Mouse (Mus musculus) bone marrow macrophage, adult 2 months (primary cell): Measurements from ENCODE around the gene Arfgap3.

Experiments
- CTCF ChIP-seq: IDR thresholded peaks from 2 replicates; pipeline ENCODE4 v1.5.1; 2012; ENCODE audit warnings: low read depth, mild to moderate bottlenecking, low read length, moderate library complexity
- POLR2A ChIP-seq: IDR thresholded peaks from 2 replicates; pipeline ENCODE4 v1.6.1; 2012; ENCODE audit warnings: mild to moderate bottlenecking, low read depth, low read length, borderline replicate concordance

- TF ChIP-seq POLR2A = no peak
- no peak for TF ChIP-seq CTCF
Measured at GRCm38 (mm10) chr15:83351546-83351945, 1.5 kb upstream of the Arfgap3 start.
